Mouse (Mus musculus): ENCODE data around the gene Gm11564.
A peak's percentile ranks its signal among the peaks of the same experiment; 100 is the strongest.
"Not testable (repeated sequence)": the region's sequence is repeated elsewhere in the genome, so short reads cannot be mapped to it uniquely, and the experiment has no call there.

The Gm11564 gene

DNA sequence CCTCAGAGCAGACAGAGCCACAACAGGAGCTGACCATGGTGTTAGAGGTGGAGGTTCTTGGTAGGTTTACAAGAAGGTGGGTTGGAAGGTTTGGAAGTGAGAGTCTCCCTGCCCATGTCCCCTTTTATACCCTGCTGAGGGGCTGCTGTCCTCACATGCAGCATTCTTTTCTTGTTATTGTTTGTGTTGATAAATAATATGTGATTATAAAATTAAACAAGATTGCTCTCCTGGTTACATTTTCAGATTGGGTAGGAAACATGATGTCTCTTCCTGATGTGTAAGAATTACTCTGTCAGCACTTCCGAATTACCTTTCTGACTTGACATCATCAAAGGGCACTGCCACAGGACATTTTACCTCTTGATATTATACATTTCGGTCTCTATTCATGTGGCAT is at the start of gene Gm11564:
Gm11564 (minus strand) TSS at position 101 of the 400 bp plus-strand sequence.
- DNase-seq (ENCODE audit: low spot score): not testable (repeated sequence)

DNA sequence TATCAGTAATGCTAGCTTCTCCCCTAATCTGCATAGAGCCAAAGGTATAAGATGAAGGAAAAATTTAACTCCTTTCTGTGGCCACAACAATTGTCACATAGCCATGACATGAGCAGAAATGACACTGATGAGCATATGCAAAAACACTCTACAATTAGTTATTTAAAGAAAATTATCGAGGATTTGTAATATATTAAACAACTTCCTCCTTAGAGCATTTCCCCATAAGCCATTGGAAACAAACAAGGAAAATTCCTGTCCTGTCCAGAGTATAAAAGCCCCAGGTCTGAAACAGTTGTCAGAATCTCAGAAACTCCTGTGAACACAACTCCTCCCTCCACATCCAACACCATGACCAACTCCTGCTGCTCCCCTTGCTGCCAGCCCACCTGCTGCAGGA is 48.7 kb upstream of the Gm11564 start, which contains the start of gene Gm11559:
Gm11559 (plus strand) TSS at position 301 of the 400 bp plus-strand sequence.
- DNase-seq (ENCODE audit: low spot score): not testable (repeated sequence)

DNA sequence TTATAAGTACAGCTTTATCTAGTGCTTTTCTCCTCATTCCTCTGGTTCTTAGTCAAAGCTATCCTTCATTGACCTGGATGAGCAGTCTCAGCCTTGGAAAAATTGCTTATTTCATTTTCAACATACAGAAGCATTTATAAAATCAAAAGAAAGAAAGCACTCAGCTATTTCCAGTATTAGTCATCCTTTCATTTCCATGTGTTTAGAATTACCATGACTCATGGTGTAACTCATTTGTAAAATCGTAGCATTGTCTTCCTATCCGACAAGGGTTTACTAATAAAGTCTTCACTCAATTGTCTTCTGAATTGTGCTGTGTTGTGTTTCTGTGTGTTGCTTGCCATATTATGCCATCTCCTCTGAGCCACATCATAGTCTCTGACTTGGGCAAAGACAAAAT is 43.3 kb upstream of the Gm11564 start:
- no peak for DNase-seq (ENCODE audit: low spot score)

DNA sequence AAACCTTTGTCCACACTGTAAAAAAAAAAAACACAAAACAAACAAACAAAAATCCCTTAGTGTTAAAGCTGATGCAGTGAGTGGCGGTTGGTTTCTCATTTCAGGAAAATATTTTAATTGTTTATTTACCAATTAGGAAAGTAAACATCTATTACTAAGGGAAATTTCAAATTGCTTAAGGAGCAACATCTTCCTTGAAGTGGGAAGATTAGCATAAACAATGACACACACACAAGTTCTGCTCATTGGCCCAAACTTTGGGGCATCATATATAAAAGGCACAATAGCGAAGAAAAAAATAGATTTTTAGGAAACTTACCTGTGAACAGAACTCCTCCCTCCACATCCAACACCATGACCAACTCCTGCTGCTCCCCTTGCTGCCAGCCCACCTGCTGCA is 42.2 kb upstream of the Gm11564 start, which contains the start of gene Gm11568:
Gm11568 (plus strand) TSS at position 301 of the 400 bp plus-strand sequence.
- no peak for DNase-seq (ENCODE audit: low spot score)

DNA sequence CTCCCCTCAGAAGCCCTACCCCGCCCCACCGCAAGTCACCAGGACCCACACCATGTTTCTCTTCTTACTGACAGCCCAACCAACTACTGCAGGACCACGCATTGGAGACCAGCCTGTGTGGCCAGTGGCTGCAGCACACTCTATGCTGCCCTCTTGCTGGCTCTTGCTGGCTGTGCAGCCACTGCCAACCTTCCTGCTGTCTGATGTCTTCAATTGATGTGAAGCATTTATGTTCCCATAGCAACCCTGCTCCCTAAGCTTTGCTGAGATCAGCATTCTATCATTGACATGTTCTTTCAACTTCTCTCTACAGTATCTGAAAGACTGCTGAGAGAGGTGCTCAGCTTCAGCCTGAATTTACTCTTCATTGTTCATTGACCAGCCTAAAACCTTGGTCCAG is 38.7 kb upstream of the Gm11564 start:
- DNase-seq (ENCODE audit: low spot score): peak; percentile 50

DNA sequence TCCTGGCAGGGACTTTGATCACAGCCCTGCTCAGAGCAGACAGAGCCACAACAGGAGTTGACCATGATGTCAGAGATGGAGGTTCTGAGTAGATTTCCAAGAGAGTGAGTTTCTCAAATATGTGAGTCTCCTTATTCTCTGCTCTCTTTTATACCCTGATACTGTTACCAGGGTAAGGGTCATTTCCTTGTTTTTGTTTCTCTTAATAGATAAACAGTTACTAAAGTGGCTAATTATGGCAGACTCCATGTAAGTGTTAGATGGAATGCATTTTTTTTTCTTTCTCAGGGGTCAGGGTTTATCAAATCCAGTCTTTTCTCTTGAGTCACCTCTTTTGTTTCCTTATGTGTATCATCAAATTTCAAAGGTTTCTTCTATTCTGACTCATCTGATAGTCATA is 36.0 kb upstream of the Gm11564 start, which contains the start of gene Krtap4-16:
Krtap4-16 (minus strand) TSS at position 101 of the 400 bp plus-strand sequence.
- DNase-seq (ENCODE audit: low spot score): no peak

DNA sequence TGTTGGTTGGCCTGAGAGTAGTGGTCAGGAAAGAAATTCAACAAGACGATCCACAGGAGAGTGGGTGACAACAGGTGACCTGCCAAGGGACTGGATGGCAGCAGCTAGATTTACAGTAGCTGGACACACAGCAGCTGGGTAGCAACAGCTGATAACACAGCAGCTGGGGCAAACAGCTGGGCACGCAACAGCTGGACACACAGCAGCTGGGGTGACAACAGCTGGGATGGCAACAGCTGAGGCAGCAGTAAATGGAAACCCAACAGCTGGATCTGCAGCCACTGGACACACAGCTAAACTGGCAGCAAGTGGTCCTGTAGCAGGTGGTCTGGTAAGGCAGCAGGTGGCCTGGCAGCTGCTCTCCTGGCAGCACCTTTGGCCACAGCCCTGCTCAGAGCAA is 31.3 kb upstream of the Gm11564 start:
- no peak for DNase-seq (ENCODE audit: low spot score)

DNA sequence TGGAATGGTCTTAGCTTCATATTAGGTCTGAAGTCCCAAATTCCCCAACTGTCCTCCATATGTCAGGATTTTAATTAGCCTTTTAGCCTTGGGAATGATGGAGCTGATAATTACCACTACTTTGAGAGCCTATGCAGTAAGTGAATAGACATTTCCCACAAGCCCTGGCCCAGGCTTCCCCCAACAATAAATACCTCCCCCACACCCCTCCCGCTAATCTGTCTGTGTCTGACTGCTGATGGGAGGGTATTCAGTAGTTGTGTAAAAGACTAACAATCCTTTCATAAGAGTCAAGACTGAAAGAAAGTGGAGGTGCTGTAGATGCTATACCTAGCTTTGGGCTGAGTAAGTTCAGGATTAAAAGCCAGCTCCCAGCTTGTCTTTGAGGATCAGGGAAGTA is 26.7 kb upstream of the Gm11564 start:
- no peak for DNase-seq (ENCODE audit: low spot score)

DNA sequence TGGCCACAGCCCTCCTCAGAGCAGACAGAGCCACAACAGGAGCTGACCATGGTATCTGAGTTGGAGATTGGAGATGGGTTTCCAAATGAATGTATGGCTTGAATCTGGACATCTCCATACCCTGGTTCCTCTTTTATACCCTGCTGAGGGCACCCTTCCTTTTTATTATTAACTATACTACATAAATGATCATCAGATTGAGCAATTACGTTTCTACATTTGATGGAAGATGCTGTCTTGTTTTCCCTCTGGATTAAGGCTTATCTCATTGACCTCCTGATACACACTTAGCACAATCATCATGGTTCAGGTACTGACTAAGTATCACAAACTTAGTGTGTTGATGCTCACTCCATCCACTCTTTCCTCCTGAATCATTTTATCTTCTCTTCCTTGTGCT is 22.5 kb upstream of the Gm11564 start, which contains the start of gene 2300003K06Rik:
2300003K06Rik (minus strand) TSS at position 101 of the 400 bp plus-strand sequence.
- no peak for DNase-seq (ENCODE audit: low spot score)

DNA sequence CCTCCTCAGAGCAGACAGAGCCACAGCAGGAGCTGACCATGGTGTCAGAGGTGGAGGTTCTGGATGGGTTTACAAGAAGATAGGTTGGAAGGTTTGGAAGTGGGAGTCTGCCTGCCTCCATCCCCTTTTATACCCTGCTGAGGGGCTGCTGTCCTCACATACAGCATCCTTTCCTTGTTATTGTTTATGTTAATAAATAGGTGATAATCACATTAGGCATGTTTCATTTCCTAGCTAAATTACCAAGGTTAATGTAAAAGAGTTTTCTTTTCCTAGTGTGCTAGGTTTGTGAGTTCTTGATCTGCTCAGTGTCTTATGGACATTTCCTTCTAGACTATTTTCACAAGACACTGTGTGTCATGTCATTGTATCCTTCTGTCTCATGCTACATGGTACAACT is 5.7 kb downstream of the Gm11564 start, which contains the start of gene Krtap4-13:
Krtap4-13 (minus strand) TSS at position 101 of the 400 bp plus-strand sequence.
- not testable (repeated sequence) for DNase-seq (ENCODE audit: low spot score)

DNA sequence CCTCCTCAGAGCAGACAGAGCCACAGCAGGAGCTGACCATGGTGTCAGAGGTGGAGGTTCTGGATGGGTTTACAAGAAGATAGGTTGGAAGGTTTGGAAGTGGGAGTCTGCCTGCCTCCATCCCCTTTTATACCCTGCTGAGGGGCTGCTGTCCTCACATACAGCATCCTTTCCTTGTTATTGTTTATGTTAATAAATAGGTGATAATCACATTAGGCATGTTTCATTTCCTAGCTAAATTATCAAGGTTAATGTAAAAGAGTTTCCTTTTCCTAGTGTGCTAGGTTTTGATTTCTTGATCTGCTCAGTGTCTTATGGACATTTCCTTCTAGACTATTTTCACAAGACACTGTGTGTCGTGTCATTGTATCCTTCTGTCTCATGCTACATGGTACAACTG is 11.1 kb downstream of the Gm11564 start, which contains the start of gene Gm11554:
Gm11554 (minus strand) TSS at position 101 of the 400 bp plus-strand sequence.
- not testable (repeated sequence) for DNase-seq (ENCODE audit: low spot score)

DNA sequence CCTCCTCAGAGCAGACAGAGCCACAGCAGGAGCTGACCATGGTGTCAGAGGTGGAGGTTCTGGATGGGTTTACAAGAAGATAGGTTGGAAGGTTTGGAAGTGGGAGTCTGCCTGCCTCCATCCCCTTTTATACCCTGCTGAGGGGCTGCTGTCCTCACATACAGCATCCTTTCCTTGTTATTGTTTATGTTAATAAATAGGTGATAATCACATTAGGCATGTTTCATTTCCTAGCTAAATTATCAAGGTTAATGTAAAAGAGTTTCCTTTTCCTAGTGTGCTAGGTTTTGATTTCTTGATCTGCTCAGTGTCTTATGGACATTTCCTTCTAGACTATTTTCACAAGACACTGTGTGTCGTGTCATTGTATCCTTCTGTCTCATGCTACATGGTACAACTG is 16.6 kb downstream of the Gm11564 start, which contains the start of gene Gm11569:
Gm11569 (minus strand) TSS at position 101 of the 400 bp plus-strand sequence.
- not testable (repeated sequence) for DNase-seq (ENCODE audit: low spot score)

DNA sequence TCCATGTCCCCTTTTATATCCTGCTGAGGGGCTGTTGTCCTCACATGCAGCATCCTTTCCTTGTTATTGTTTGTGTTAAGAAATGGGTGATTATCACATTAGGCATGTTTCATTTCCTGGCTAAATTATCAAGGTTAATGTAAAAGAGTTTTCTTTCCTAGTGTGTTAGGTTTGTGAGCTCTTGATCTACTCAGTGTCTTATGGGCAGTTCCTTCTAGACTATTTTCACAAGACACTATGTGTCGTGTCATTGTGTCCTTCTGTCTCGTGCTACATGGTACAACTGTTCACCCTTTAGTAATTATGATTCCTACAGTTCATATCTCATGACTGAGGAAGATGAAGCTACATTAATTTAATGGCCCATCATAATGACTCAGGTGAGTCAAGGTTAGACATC is 22.1 kb downstream of the Gm11564 start, which contains the start of gene Gm11596:
Gm11596 (minus strand) TSS at position 101 of the 400 bp plus-strand sequence.
- no peak for DNase-seq (ENCODE audit: low spot score)

DNA sequence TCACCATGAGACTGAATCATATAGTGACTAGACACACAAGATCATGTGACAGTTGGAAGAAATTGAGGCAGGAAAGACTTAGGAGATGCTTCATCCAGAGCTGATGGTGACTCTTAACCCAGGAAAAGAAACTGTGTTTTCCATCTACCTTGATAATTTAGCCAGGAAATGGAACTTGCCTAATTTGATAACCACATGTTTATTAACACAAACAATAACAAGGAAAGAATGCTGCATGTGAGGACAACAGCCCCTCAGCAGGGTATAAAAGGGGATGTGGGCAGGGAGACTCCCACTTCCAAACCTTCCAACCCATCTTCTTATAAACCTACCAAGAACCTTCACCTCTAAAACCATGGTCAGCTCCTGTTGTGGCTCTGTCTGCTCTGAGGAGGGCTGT is 30.6 kb downstream of the Gm11564 start, which contains the start of gene Krtap4-9:
Krtap4-9 (plus strand) TSS at position 301 of the 400 bp plus-strand sequence.
- not testable (repeated sequence) for DNase-seq (ENCODE audit: low spot score)

DNA sequence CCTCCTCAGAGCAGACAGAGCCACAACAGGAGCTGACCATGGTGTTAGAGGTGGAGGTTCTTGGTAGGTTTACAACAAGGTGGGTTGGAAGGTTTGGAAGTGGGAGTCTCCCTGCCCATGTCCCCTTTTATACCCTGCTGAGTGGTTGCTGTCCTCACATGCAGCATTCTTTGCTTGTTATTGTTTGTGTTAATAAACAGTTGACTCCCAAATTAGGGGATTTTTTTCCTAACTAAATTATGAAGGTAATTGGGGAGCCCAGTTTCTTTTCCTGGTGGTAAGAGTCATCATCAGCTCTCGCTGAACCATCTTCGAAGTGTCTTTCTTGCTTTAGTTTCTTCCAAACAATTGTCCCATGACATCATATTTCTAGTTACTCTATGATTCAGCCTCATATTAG is 34.9 kb downstream of the Gm11564 start, which contains the start of gene Krtap4-8:
Krtap4-8 (minus strand) TSS at position 101 of the 400 bp plus-strand sequence.
- DNase-seq (ENCODE audit: low spot score): no peak

DNA sequence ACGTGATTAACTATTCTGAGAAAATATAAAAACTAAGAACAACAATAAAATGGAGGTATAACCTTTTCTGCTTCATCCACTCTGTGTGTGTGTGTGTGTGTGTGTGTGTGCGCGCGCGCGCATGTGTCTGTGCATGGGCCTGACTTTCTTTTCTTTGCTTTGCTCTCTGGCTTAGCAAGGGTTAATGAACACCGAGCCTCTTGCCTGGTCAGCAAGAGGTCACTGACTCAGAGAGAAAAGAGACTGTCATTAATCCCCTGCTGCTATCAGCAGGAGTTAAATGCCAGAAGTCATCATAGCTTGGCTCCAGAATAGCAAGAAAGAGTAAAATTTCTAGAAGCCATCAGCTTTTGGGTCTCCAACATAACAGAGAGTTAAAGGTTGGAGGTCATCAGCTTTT is 37.1 kb downstream of the Gm11564 start:
- DNase-seq (ENCODE audit: low spot score): peak; percentile 70

DNA sequence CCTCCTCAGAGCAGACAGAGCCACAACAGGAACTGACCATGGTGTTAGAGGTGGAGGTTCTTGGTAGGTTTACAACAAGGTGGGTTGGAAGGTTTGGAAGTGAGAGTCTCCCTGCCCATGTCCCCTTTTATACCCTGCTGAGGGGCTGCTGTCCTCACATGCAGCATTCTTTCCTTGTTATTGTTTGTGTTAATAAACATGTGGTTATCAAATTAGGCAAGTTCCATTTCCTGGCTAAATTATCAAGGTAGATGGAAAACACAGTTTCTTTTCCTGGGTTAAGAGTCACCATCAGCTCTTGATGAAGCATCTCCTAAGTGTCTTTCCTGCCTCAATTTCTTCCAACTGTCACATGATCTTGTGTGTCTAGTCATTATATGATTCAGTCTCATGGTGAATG is 42.7 kb downstream of the Gm11564 start, which contains the start of gene Gm11595:
Gm11595 (minus strand) TSS at position 101 of the 400 bp plus-strand sequence.
- not testable (repeated sequence) for DNase-seq (ENCODE audit: low spot score)

DNA sequence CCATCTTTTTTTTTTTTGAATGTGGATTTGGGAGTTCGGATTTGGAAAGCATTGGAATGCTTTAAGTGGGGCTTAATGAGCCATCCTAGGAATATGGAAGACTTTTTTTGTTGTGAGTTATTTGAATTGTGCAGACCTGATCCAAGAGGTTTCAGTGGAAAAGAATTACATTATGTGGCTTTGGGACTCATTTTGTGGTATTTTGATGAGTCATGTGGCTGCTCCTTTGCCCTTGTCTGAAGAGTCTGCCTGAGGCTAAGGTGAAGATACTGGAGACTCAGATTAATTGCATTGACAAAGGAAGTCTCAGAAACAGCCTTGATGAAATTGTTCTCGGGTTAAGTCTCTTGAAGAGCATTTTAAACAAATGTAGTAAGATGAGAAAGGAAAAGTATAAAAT is 47.1 kb downstream of the Gm11564 start:
- DNase-seq (ENCODE audit: low spot score): no peak

Data from embryo, embryonic 10 days (tissue).